Mouse (Mus musculus) activated CD4-positive, CD25-positive, alpha-beta regulatory T cell, adult 4 months (primary cell): ENCODE data around the gene Adgrg6. TPM values are rescaled to one million over a fixed set of nuclear protein-coding genes. Genes with fewer than 3 reads are reported as not detected.
A peak's percentile ranks its signal among the peaks of the same experiment; 100 is the strongest.

Experiments
- ATAC-seq: one replicate; pipeline ENCODE4 v1.8.0; 2017
- polyA plus RNA-seq, 2 experiments: library from polyadenylated mRNA; unstranded; fragments of 100-300 nt; shearing (Covaris generic); gene quantifications; one replicate each; pipeline ENCODE4 v1.2.1; 2017

Adgrg6 gene
- polyA plus RNA-seq, 2 experiments from 2014 or later = not detected

DNA sequence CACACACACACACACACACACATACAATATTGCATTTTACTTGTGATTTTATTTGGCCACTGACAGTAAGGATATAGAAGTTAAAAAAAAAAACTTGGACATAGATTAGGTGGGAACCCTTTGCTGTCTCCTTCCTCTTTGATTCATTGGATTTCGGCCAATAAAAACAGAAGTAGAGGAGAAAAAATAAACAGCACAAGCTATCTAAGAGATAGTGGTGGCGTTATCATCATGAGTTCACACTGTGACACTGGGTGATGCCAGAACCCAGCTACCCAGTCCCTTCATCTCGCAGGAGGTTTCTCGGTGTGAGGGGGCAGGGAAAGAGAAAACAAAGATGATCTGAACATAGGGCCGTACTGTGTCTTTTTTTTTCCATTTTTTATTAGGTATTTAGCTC lies 62.2 kb downstream of the Adgrg6 start:
- ATAC-seq = no peak

DNA sequence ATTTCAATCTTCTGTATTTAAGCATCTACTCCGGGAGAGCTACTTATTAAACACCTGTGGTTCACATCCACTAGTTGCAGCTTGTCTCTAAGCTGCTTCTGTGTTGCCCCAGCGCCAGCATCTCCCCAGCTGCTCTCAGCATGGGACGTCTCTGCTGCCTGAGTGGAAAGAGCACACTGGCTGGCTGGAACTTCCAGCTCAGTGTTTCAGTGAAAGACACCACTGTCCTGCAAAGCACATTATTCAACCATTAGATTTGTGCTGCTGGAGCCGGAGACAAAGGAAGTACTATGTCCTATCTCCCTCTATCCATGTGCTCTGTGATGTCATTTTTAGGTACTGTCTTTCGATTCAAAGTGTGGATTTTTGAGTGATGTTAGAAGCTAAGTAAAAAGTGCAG lies 63.0 kb downstream of the Adgrg6 start:
- no peak for ATAC-seq

DNA sequence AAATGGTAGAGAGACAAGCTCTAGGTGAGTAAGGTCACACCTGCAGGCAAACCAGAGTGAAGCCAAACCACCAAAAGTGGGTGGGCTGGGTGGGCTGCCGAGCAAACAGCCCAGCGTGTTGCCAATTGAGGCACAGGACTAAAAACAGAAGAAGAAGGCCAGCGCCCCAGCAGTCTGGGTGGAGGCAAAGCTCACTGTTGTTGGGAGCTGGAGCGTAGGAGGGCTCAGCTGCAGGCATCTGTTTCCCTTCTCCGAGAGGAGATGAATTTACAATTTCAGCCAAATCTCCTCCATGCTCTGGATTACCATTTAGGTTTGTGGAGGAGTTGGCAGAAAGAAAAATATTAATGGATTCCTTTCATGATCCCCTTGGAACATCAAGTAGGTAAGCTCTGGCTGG lies 64.5 kb downstream of the Adgrg6 start:
- no peak for ATAC-seq

DNA sequence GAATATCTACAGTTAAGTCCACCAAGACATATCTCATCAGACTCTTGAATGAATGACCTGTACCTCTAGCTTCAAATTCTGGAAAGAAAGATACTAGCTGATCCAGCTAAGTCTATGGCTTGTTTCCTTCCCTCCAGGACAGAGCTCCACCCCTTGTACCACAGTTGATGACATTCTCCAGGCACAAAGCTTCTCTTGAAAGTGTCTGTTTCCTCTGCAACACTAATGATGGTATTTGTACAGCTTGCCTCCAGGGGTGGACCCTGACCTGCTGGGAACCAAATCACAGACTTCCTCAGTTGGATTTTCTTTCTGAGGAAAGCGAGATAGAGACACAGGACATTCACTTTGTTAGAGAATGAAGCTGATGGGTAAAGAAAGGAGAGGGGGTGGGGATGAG lies 69.1 kb downstream of the Adgrg6 start:
- no peak for ATAC-seq

DNA sequence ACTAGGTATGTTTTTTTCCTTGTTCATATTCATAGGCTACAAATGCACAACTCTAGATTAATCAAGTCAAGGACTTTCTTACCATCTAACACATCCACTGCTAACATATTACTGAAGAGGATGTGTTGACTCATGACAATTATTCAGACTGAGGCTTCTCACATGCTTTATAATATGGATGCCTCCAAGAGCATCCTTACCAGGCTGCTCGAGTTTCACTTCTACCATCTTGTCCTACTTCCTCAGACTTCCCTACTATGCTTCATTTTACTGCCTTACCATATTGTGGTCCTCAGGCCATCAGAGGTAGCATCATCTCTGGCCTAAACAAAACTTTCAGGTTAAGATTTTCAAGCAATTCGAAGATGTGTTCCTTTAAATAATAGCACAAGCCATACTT lies 69.8 kb downstream of the Adgrg6 start:
- ATAC-seq = no peak

DNA sequence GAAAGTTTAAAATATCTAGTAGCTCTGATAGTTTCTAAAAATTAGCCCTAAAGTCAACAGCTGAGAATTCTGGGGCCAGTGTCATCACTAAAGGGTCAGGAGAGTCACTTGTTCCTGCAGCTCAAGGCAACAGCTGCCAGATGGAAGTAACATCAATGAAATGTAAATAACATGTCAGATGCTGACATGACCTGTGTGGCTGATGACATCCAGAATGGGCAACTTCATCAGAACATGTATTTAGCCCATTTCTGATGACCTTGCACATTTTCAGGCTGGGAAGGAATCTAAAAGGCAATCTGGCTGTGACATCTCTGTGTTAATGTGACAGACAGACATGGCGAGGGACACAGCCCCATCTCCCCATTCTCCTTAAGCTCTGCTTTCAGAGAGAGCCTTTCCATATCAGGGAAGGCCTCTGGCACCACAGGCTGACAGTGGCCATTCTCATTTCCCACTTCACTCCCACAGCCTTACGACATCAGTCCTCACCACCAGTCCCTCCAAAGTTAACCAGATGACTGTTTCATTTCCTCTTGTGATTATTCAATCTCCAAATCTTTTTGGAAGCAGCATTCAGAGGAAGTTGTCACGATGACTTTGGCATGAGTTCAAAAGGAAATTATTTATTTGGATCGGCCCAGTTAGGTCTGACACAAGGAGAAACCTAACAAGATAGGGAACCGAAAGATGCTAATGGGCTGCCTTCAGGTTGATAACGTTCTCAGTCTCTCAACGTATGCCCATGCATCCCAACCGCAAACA lies 70.7 kb downstream of the Adgrg6 start:
- no peak for ATAC-seq

DNA sequence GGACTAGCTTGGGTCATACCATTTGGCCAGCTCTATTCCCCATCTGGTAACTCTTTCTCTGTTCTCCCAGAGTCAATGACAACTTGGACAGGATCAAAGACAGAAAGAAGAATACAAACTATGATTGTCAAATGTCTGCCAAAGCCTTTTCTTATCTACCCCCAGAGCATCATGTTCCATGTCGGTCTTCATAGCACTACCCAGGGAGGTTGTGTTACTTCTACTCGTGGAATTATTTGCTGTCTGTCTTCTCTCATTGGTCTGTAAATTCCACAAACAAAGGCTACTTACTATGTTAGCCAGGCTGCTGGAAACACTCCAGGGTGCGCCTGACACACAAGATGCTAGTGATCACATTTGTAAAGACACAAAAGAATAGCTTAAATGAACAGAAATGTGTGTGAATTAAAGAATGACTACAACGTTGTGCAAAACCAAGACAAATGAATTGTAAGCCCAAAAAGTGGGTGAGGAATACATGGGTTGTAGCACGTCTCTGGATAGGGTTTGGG lies 74.4 kb downstream of the Adgrg6 start:
- ATAC-seq = no peak

DNA sequence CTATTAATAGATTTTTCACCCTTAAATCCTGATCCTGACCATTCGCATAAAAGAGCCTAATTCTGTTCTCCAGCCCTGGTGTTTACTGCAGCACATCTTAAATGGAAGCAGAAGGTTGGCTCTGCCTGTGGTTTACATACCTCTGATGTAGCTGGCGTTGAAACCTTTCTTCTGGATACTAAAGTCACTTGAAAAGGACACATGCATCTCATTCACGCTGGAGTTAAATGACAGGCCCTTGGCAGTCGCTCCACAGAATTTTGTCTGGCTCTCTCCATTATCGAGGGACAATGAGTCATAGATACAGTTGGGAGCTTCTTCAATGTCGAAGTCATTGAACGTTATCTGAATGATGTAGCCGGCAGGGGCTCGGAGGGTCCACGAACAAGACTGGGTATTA lies 76.8 kb downstream of the Adgrg6 start:
- ATAC-seq = no peak

DNA sequence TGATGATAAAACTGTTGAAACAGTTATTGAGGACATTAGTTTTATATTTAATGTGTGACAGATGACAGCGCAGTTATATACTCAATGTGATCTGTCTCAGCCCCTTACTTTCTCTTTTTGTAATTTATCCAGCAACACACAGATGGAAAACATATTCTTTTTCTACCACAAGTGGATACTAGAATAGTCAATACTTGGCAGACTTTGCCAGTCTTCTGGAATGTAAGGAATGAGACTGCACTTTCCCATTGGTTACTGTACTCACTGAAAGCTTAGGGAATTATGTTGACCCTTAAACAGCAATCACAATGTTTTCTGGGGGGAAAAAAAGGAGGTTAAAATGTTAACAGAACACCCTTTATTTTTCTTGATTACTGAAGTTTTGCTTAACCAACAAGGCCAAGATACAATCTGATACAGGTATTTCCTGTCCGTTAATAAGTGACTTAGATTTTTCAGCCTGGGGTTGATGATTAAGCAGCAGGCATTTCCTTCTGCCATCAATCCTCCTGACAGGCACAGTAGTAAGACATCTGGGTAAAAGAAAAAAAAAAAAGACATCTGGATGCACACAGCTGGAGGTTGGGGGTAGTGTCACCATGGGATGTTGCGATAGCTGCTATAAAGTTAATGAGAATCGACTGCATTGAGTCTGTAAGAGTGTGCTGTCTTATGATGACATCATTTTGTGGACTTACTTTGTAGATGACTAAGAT lies 81.5 kb downstream of the Adgrg6 start:
- ATAC-seq = no peak

DNA sequence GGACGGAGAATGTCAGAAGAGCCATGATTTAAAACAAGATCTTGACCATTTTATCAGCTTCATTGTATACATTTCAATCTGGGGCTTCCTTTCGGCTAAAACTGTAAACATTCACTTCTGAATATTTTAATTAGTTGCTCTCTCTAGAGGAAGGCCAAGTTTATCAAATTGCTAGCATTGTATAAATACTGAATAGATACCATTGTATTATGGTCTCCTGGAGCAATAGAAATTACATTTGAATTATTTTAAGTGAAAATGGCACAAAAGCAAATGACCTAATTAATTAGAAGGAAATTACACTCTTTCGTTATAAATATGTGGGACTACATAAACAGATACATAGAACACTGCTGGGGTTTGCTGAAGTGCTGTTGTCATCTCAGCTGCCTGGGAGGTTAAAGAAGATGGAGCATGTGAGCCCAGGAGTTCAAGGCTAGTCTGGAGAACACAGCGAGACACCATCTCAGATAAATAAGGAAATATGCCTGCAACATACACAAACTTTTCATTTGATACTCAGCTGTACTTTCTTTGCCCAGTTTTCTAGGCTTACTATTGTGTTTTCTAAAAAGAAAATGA lies 84.4 kb downstream of the Adgrg6 start:
- no peak for ATAC-seq

DNA sequence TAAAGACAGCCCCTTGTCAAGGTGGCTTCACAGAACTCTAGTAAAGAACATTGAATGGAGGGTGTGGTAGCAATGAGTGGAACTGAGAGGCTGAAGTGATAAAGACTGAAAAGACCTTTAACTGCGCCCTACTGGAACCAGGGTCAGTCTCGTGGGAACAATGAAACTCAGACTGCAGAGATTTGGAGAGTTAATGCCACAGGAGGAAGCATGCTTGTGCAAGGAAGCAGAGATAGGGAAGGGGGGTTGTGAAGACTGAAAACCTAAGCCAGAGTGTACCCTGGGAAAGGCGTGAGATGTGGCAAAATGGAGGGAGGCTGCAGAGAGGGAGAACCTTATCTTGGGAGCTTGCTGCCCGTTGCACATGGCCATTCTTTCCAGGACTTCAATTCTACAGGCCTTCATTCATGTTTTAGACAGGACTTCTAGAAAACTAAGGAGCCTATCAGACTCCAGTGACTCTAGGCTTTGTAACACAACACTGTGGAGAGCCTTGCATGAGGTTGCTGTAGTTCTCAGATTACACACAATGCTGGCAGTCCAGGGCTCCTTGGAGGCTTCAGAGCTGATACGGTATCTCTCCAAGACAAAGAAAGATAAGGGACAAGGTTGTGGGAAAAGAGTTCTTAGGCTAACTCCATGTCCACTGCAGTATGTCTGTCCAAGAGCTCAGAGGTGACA lies 85.1 kb downstream of the Adgrg6 start:
- no peak for ATAC-seq

DNA sequence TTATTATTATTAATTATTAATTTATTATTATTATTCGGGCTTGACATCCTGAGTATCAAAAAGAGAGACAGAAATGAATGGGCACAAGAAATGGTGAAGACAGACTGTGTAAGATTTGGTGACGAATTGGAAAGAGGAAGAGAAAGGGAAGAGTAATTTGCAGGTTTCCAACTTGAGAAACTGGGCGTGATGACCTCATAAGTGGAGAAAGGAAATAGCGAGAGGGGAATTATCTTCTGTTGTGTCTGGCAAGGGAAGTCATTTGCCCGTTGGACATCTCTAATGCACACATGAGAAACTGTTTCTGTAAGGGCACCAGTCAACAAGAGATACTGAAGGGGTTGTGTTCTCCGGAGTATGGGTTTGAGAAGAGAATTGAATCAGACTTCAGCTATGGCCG lies 85.6 kb downstream of the Adgrg6 start:
- no peak for ATAC-seq

DNA sequence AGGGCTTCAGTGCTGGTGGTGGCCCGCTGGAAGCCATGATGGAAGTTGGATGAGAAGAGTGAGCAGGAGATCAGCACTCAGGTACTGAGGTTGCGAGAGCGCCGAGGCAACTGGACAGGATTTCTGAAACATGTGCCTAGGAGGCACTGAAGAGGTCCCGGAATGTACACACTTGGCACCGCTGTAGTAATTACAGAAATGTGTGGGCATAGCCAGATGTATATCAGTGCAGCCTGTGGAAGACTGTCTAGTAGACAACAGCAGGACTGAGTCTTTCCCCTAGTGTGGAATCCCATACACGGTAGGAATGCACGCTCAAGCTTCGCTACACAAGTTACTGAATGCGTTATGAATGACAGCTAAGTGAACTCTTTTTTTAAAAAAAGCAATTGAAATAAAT lies 86.1 kb downstream of the Adgrg6 start:
- ATAC-seq = no peak

DNA sequence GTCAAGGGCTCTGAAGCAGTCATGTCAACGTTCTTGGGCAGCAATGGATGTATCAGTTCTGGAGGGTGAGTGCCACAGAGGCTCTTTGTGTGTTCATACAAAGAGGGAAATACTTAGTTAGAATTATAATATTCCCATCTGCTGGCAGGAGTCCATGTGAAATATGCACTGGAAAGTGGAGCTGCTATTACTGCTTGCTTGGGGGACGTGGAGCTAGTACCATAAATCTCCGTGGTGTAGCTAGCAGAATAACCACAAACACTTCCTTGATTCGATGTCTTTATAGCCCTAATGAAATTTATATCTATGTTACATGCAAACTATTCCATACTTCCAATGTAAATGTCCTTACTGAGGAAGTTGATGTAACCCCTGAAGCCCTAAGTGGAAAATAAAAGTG lies 91.0 kb downstream of the Adgrg6 start:
- no peak for ATAC-seq

DNA sequence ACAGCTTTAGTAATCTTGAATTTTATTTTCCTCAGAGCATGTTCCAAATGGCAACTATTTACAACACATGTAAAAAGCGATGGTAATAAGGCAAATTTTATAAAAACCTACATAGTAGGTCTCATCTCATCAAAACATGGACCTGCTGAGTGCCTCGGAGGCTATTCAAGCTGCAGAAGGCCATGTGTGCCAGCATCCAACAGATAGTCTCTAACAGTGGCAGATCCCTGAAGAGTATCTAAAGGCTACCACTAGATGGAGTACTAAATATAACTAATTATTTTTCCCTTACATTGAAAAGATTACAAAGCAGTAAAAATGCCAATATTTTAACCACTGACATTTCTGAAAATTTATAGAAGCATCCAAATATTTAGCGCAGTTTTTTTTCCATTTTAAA lies 93.6 kb downstream of the Adgrg6 start:
- no peak for ATAC-seq

DNA sequence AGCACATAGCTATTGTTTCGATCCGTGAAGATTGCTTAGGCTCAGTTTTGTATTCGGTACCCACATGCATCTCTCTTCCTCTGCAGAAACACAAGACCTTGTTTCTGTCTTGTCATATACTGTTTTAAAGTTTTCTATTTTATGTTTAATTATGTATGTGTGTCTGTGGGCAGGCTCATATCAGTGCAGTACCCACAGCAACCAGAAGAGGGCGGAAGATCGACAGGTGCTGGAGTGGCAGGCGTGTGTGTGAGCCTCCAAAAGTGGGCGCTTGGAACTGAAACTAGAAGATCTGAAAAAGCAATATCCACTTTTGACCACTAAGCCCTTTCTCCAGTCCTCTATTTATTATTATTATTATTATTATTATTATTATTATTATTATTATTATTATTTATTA lies 95.4 kb downstream of the Adgrg6 start:
- ATAC-seq = peak; percentile 23

DNA sequence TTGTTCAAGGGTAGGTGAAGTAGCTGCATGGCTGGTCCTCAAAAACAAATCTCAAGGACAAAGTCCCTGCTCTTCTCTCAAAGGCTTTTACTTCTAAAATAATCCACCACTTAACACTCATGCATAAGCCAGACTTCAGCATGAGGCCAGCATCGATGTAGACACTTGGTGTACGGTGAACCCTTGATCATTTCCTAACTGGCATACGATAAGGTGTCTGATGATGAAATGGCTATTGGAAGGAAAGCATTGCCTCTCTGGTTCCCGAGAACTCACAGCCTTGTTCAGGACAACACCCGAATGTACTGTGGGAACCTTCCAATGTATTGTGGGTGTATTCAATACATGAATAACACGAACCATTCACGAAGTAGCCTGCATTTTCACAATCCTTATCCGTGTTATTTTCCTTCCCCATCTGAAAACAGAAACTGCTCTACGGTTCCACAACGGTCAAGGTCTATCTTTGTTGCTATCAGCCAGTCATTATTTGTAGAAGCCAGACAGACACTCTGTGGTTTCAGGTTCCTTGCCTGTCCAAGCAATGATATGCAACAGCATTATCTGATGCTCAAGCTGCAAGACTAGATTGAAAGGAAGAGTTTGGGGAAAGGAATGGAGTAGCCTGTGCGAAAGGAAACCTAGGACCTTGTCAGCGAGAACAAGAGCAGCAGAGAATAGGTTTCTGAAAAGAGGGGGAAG lies 99.7 kb downstream of the Adgrg6 start:
- ATAC-seq = no peak

DNA sequence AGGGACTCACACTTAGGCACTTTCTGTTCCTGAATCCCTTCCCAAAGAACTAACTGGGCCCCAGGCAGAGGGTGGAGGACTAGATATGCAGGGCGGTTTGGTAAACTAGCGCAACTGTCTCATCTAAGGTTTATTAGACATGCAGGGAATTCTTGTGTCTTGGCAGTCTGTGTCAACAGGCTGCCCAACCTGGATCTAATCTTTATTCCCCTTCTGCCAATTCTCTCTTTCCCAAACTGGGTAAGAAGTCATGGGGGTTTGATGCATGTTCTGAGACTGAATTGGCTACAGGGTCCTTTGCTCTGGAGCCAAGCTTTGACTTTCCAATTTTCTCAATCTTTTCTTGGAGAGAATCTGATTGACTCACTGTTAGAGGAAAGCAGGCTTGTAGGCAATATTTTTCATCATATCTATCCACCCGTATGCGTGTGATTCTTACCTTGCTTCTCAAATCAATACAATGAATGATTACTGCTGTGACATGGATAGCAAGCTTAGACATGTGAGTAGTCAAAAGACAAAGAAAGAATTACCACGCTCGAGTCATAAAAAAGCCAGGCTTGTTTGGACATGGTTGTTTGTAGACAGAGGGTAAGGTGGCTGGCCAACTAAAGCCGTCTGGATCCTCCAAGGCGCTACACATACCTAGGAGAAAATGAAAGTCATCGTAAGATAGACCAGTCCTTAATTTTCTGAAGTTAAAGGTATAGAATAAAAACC lies 104.4 kb downstream of the Adgrg6 start:
- no peak for ATAC-seq

DNA sequence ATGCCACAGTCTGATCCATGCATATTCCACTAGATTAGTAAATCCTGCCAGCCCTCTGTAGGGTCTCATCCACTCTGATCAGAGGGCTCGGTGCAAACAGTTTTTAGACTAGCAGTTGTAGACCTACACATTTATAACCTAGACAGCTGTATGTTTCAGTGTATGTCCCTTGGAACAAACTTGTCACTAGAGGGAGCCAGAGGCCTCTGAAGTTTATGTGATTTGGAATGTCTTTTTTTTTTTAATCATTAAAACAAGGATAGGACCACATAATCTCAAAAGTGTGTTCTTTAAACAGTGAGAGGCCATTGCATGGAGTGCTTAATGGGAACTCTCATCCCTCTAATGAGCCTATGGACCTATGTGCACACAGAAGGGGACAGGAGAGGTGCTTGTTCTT lies 141.4 kb downstream of the Adgrg6 start:
- ATAC-seq = no peak

DNA sequence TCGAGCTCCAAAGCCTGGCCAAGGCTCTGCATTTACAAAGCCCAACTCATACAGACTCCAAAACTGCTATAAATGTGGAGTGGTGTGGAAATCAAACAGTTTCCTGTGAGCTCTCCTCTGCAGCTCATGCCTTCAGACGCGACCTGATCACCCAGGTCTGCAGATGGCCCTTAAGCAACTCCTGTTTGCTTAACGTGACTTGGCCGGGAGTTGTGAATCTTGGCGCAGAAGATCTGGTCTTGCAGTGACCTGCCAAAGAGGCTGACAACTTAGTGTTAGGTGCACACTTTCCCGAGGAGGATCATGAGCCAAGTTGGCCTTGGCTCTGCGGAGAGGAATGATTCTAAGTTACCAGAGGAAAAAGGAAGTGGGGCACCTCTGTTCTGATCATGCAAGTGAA lies 143.7 kb downstream of the Adgrg6 start:
- no peak for ATAC-seq

DNA sequence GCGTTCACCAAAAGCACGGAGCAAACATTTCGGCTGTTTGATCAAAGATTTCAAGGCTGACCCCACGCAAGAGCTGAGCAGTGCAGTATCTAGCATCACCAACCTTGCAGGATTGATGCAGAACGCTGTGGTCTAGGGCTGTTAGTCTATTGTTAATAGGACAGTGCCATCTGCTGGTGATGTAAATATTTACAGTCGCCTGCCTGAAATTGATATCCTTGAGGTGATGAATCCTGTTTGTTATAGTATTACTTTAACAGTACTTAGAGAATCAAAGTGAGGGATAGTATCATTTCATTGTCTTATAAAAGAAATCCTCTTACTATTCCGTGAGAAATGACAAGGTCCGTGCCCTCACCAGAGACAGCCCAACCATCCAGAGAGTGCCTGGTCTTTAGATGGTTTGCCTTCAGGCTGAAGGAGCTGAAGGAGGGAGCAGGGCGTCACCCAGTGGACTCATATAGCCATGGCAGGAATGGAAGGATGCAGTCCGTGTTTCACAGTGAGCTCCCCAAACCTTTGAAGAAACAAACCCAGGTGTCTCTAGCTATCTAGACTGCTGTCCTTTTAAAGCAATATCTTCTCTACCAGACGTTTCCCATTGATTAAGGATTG lies 154.3 kb downstream of the Adgrg6 start:
- peak; percentile 66 for ATAC-seq

DNA sequence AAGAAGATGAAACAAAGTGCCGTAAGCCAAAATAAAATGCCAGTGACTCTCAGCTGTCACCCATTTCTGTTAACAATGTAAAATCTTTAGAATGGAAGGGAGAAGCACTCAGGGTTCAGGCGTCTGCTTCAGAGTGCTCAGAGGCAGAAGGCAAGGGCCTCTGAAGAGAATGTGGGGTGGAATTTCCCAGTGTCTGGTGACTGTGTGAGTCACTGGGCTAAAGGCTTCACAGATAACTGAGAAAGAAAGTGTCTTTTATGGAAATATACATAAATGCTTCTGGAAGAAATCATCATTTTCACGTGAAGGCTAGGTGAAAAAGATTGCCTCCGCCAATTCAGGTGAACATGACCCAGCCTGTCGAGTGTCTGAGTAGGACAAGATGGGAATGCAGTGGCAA lies 159.9 kb downstream of the Adgrg6 start:
- no peak for ATAC-seq
